Mouse (Mus musculus) kidney, adult 2 months (tissue): ENCODE data around the gene Sugct. TPM values are rescaled to one million over a fixed set of nuclear protein-coding genes. Genes with fewer than 3 reads are reported as not detected.

Experiments used
- DNase-seq: peaks from one replicate; pipeline ENCODE4 v3.0.0; 2021
- H3K27ac ChIP-seq: fragments of 200-500 bp; 2 replicates; pipeline ENCODE4 v1.5.1; 2012; ENCODE audit warnings: low read depth, low read length, control low read depth, inconsistent platforms; ENCODE audit not compliant: insufficient read depth
- H3K27me3 ChIP-seq: fragments of 200-500 bp; replicated peaks from 2 replicates; pipeline ENCODE4 v1.6.1; 2012; ENCODE audit warnings: mild to moderate bottlenecking, moderate library complexity, low read length, inconsistent platforms; ENCODE audit not compliant: control insufficient read depth, insufficient read depth
- H3K36me3 ChIP-seq: fragments of 200-500 bp; 2 replicates; pipeline ENCODE4 v1.6.1; 2012; ENCODE audit warnings: mild to moderate bottlenecking, moderate library complexity, low read length, inconsistent platforms; ENCODE audit not compliant: control insufficient read depth, insufficient read depth
- H3K4me1 ChIP-seq: fragments of 200-500 bp; 2 replicates; pipeline ENCODE4 v1.6.1; 2011; ENCODE audit warnings: low read length; ENCODE audit not compliant: control insufficient read depth, insufficient read depth
- H3K4me3 ChIP-seq: fragments of 200-500 bp; 2 replicates; pipeline ENCODE4 v1.5.1; 2011; ENCODE audit warnings: mild to moderate bottlenecking, low read depth, low read length, control low read depth; ENCODE audit not compliant: insufficient read depth
- CTCF ChIP-seq: fragments of 200-500 bp; conservative IDR thresholded peaks from 2 replicates; pipeline ENCODE4 v1.5.1; 2011; ENCODE audit warnings: low read depth, mild to moderate bottlenecking, control low read depth, low read length, moderate library complexity, mixed read lengths; ENCODE audit not compliant: insufficient read depth, insufficient read length
- POLR2A ChIP-seq: fragments of 200-500 bp; IDR thresholded peaks from one replicate; pipeline ENCODE4 v1.6.1; 2011; ENCODE audit warnings: low read depth, low read length, control low read depth
- WGBS: fragments of 180-500 bp; shearing (Covaris S2); methylation state at CpG from one replicate; pipeline ENCODE4 v1.1.7; 2018; 5-methylcytosine and 5-hydroxymethylcytosine counted together
- polyA plus RNA-seq: library from polyadenylated mRNA; depleted of rRNA; stranded (reverse); fragments of >200 nt; gene quantifications from 2 replicates; pipeline ENCODE4 v1.2.3, GENCODE M21; 2012

Sugct gene
- polyA plus RNA-seq, 1 experiment: 35.5 TPM

GRCm38 (mm10) chr13:17689461-17689860, 5.9 kb downstream of the Sugct start:
- Histone ChIP-seq H3K27me3 (no peaks in the 10 kb centered on the region), H3K36me3 (no peaks in the 10 kb centered on the region), H3K27ac (no peak overlapping the region), H3K4me3 (no peak overlapping the region), H3K4me1 (peaks cover 9% of the 10 kb centered on the region; the same call in 1 of the 2 replicates)
- peak; percentile 82 for DNase-seq
- TF ChIP-seq CTCF: no peak
- TF ChIP-seq POLR2A: no peak

DNA sequence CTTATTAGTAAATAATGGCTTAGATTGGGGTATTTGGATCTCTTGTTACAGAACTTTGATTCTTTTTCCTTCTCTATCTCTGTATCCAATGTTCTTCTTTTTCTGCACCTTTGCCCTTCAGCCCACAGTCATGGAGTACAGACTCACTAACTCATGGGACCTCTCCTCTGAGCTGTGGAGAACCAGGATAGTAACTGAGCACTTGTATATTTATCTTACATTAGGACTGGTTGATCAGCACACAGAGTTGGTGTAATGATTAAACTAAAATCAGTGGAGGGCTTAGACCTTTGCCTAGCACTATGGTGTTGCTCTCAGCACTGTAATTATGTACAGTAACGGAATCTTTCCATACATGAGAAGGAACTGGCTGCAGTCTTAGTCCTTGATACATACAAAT, 24.2 kb downstream of the Sugct start:
- no peak overlapping the region; the same call in 1 of the 2 replicates for H3K27ac ChIP-seq
- WGBS: 21% methylated on average over 1 of the region's 1 CpGs
- no peak for TF ChIP-seq CTCF
- no peak for TF ChIP-seq POLR2A
- DNase-seq: peak; percentile 74
- no peaks in the 10 kb centered on the region for H3K4me1 ChIP-seq
- H3K36me3 ChIP-seq: no peaks in the 10 kb centered on the region
- no peaks in the 10 kb centered on the region for H3K27me3 ChIP-seq
- H3K4me3 ChIP-seq: no peak overlapping the region

- no peak for TF ChIP-seq CTCF
- TF ChIP-seq POLR2A: no peak
- Histone ChIP-seq H3K4me1 (no peaks in the 10 kb centered on the region), H3K27me3 (no peaks in the 10 kb centered on the region), H3K4me3 (no peak overlapping the region), H3K36me3 (no peaks in the 10 kb centered on the region), H3K27ac (no peak overlapping the region)
- 96% methylated on average over 1 of the region's 1 CpGs for WGBS
- DNase-seq: no peak
Measured at GRCm38 (mm10) chr13:17667380-17667779, 28.0 kb downstream of the Sugct start.

DNA sequence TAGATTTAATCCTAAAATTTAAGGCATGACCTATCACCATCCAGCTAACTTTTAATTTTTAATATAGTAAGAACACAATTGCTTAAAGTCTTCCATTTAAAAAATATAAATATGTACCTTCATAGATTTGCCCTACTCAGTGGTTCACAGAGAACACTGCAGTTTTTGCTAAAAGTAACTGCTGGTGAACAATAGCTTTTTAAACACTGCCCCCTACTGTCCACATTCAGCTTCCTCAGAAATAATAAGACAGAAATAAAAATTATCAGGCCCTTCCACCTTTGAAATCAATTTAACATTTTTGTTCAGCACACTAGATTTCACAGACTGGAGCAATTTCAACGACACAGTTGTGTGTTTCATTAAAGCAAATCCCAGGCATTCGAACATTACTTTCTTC, 53.1 kb downstream of the Sugct start:
- Histone ChIP-seq H3K27ac (no peak overlapping the region), H3K4me3 (no peak overlapping the region), H3K4me1 (no peaks in the 10 kb centered on the region), H3K27me3 (no peaks in the 10 kb centered on the region), H3K36me3 (no peaks in the 10 kb centered on the region)
- 54% methylated on average over 2 of the region's 2 CpGs for WGBS
- DNase-seq: peak; percentile 7
- TF ChIP-seq POLR2A (no peak), CTCF (no peak)

DNA sequence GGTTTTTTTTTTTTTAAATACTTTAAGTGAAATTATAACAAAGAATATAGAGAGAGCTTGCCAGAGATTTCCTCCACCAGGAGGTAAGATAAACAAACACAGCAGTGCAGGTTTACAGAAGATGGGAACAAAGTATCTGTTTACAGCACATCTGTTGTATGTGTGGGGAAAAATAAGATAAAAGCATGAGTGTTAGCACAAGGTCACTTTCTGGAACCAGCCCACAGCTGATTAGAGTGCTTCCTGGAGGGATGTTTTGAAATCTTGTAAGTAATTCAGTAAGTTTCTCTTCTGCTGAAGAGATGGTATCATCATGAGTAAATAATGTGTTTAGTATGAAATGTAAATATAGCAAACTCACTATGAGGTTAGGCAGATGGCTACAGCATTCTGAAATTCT, 57.3 kb downstream of the Sugct start:
- Histone ChIP-seq H3K27me3 (no peaks in the 10 kb centered on the region), H3K27ac (no peak overlapping the region), H3K36me3 (no peaks in the 10 kb centered on the region), H3K4me1 (no peaks in the 10 kb centered on the region), H3K4me3 (no peak overlapping the region)
- TF ChIP-seq CTCF (no peak), POLR2A (no peak)
- no peak for DNase-seq

DNA sequence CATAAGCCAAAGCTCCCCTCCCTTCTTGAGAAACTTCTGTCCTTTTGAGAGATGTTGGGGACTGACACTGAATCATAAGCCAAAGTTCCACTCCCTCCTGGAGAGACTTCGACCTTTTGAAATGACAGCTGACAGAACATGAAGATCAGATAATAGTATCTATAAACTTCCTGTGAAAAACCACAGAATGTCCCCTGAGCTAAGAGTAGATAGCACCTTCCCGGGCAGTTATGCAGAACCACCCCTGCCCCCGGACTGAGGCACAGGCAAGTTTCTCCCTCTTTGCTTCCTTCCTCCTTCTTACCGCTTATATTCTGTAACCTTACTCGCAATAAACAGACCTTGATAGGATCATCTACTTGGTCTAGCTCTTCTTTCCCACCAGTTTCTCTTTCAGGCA, 68.2 kb downstream of the Sugct start:
- Histone ChIP-seq H3K27me3 (no peaks in the 10 kb centered on the region), H3K27ac (no peak overlapping the region), H3K36me3 (no peaks in the 10 kb centered on the region), H3K4me3 (no peak overlapping the region), H3K4me1 (no peaks in the 10 kb centered on the region)
- no peak for TF ChIP-seq POLR2A
- TF ChIP-seq CTCF: no peak
- DNase-seq: no peak
- WGBS: 87% methylated on average over 5 of the region's 5 CpGs

DNA sequence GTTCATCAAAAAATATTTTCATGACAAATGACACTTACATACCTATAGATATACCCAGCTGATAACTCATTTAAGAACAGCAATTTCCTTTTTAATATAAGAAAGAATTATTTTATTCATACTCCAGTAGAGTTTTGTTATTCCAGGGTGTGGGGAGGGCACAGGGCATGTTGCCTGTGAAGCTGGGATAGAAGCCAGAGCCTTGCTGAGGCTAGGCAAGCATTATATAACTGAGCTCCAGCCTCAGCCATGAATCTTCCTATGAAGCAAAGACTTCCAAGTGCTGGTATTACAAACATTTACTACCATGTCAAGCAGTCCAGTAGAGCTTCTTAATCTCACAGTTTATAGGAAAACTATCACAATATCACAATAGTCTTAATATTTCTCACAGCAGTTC, 70.4 kb downstream of the Sugct start:
- peak; percentile 61 for DNase-seq
- H3K27me3 ChIP-seq: no peaks in the 10 kb centered on the region

DNA sequence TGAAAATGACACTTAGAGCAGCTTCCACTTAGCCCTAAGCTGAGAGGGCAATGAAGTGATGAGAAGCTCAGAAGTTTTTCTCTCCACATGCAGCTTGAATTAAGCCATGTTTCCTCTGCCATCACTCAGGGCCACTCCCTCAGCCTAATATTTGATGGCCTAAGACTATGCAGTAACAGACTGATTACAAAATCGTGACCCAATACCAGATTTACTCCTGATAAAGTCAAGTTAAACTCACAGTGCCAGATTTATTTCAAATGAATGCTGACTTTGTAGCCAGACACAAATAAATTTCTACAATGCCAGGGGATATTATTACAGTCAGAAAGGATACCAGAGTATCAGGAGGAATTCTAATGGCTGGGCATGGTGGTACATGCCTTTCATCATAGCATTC, 89.1 kb downstream of the Sugct start:
- no peak for DNase-seq
- H3K4me3 ChIP-seq: no peak overlapping the region
- WGBS: 48% methylated on average over 1 of the region's 1 CpGs
- no peaks in the 10 kb centered on the region for H3K36me3 ChIP-seq
- H3K27ac ChIP-seq: peak overlapping the region; percentile 31; the same call in 1 of the 2 replicates
- no peaks in the 10 kb centered on the region for H3K4me1 ChIP-seq
- H3K27me3 ChIP-seq: no peaks in the 10 kb centered on the region
- no peak for TF ChIP-seq CTCF
- no peak for TF ChIP-seq POLR2A

More for the DNA sequence above, 70.4 kb downstream of the Sugct start:
- TF ChIP-seq POLR2A (no peak), CTCF (no peak)
- no peaks in the 10 kb centered on the region for H3K36me3 ChIP-seq
- no peak overlapping the region for H3K4me3 ChIP-seq
- no peaks in the 10 kb centered on the region for H3K4me1 ChIP-seq
- H3K27ac ChIP-seq: no peak overlapping the region
